Mouse (Mus musculus) forebrain, embryonic 10.5 days (tissue): ENCODE results near the gene Id3. TPM values are rescaled to one million over a fixed set of nuclear protein-coding genes. Genes with fewer than 3 reads are reported as not detected.

ENCODE experiments used
- DNase-seq: peaks from one replicate; pipeline ENCODE4 v3.0.0-alpha.2; 2017; ENCODE audit warnings: low spot score; ENCODE audit errors: extremely low spot score
- H3K27ac ChIP-seq: fragments of 300-500 bp; sonication (generic); 2 replicates; pipeline ENCODE4 v1.5.1; 2016; ENCODE audit warnings: mild to moderate bottlenecking
- H3K27me3 ChIP-seq: fragments of 300-500 bp; sonication (generic); 2 replicates; pipeline ENCODE4 v1.6.1; 2016; ENCODE audit warnings: mild to moderate bottlenecking; ENCODE audit not compliant: poor library complexity, severe bottlenecking
- H3K36me3 ChIP-seq: fragments of 300-500 bp; sonication (generic); replicated peaks from 2 replicates; pipeline ENCODE4 v1.6.1; 2016; ENCODE audit warnings: mild to moderate bottlenecking, moderate library complexity
- H3K4me1 ChIP-seq: fragments of 300-500 bp; sonication (generic); 2 replicates; pipeline ENCODE4 v1.6.1; 2016
- H3K4me3 ChIP-seq: fragments of 300-500 bp; sonication (generic); 2 replicates; pipeline ENCODE4 v1.5.1; 2016; ENCODE audit warnings: mild to moderate bottlenecking, moderate library complexity
- H3K9me3 ChIP-seq: fragments of 300-500 bp; sonication (generic); 2 replicates; pipeline ENCODE4 v1.6.1; 2016; ENCODE audit warnings: mild to moderate bottlenecking, moderate library complexity
- WGBS: fragments of 180-500 bp; shearing (Covaris S2); methylation state at CpG from one replicate; pipeline ENCODE4 v1.1.7; 2016; 5-methylcytosine and 5-hydroxymethylcytosine counted together
- polyA plus RNA-seq: library from polyadenylated mRNA; unstranded; fragments of >200 nt; fragmentation: Nextera tagmentation; extraction: Ambion mirVana; gene quantifications from 2 replicates; pipeline ENCODE4 v1.2.1, GENCODE M21; 2016

Id3 gene
- polyA plus RNA-seq, 1 experiment from 2014 or later: 488 TPM

- 56% methylated on average over 8 of the region's 8 CpGs for WGBS
- Histone ChIP-seq H3K27me3 (peaks cover 11% of the 10 kb centered on the region), H3K4me1 (peaks cover 86% of the 10 kb centered on the region), H3K4me3 (peak overlapping the region; percentile 18; the same call in 1 of the 2 replicates), H3K9me3 (no peaks in the 10 kb centered on the region), H3K36me3 (peaks cover 55% of the 10 kb centered on the region), H3K27ac (peak overlapping the region; percentile 78)
- DNase-seq: no peak
These were observed 33.9 kb downstream of the Id3 start for GRCm38 (mm10) chr4:136177244-136177611.

DNA sequence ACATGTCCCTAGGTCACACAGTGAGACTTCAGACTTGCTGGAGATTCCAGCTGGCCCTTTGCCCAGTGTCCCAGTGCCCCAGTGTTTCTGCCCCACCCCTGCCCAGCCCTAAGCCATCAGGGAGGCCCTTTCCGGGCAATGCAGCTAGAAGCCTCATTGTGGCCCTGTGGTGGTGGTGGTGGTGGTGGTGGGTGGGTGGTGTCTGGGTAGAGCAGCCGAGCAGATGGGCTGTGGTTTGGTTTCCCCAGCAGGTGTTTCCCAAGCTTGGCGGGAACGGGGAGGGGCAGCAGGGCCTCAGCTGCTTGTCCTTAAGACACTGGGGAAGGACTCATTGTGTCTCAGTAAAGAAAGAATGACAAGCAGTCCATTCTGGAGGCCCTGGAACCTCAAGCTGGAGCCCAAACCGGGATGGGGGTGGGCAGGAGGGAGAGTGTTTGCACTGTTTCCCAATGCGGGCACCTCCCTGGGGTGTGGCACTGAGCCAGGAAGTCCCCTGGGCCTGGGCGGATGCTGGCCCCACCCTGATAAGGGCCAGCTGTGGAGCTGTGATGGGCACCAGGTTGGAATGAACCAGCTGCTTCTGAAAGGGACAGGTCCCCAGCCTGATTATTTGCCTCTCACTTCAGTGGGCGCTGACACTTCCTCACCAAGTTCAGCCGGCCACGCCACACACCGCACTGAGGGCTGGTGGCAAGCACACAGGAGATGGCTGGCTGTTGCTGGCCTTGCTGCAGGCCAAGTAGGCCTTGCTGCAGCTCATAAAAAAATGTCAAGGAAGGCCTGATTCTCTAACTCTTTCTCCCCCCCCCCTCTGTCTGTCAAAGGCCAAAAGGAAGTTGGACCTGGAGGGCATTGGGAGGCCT, 34.5 kb downstream of the Id3 start:
- H3K4me1 ChIP-seq: peaks cover 81% of the 10 kb centered on the region
- H3K9me3 ChIP-seq: no peaks in the 10 kb centered on the region
- H3K36me3 ChIP-seq: peaks cover 58% of the 10 kb centered on the region
- peak overlapping the region; percentile 78 for H3K27ac ChIP-seq
- WGBS: 77% methylated on average over 11 of the region's 11 CpGs
- H3K4me3 ChIP-seq: peak overlapping the region; percentile 18
- H3K27me3 ChIP-seq: peaks cover 11% of the 10 kb centered on the region
- no peak for DNase-seq

DNA sequence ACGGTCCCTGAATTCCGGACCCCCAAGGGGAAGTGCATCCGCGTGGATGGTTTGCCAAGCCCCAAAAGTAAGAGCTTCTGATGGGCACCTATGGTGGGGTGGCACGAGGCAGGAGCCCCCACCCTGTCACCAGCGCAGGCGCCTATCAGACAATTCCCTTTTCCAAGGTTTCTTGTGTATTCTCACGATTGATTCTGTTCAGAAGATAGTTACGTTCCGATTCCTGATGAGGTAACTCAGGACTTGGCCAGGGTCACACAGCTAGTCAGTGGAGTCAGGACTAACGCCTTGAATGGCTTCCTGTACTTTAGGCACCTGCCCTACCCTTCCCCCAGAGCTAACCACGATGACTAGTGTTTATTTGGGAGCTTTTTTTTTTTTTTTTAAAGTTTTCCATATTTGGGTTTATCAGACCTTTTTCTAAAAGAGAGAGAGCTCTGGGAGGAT, 35.2 kb downstream of the Id3 start:
- Histone ChIP-seq H3K27me3 (peaks cover 11% of the 10 kb centered on the region), H3K4me1 (peaks cover 74% of the 10 kb centered on the region), H3K4me3 (peak overlapping the region; percentile 18; the same call in 1 of the 2 replicates), H3K27ac (peak overlapping the region; percentile 78), H3K9me3 (no peaks in the 10 kb centered on the region), H3K36me3 (peaks cover 61% of the 10 kb centered on the region)
- no peak for DNase-seq
- 85% methylated on average over 12 of the region's 12 CpGs for WGBS

DNA sequence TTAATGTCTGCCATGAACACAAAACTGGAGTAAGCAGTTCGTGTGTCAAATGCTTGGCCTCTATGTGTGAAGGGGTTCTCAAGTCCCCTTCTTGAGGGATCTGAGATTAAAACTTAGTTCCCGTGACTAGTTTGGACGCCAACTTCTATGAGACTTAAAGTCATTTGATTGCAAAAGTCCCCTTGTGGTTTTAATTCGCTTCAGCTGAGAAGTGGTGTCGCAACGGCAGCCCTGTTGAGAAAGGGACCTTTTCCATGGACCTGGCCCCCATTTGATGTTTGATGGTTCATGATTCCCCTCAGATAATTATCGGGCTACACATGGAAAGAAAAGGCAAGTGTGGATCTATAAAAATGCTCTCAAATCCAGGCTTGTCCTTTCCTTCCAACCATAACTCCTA, 36.2 kb downstream of the Id3 start:
- 92% methylated on average over 7 of the region's 7 CpGs for WGBS
- H3K4me3 ChIP-seq: peak overlapping the region; percentile 45; the same call in 1 of the 2 replicates
- peaks cover 65% of the 10 kb centered on the region for H3K4me1 ChIP-seq
- no peak overlapping the region for H3K27ac ChIP-seq
- H3K9me3 ChIP-seq: no peaks in the 10 kb centered on the region
- no peak for DNase-seq
- H3K27me3 ChIP-seq: peaks cover 11% of the 10 kb centered on the region
- H3K36me3 ChIP-seq: peaks cover 65% of the 10 kb centered on the region

DNA sequence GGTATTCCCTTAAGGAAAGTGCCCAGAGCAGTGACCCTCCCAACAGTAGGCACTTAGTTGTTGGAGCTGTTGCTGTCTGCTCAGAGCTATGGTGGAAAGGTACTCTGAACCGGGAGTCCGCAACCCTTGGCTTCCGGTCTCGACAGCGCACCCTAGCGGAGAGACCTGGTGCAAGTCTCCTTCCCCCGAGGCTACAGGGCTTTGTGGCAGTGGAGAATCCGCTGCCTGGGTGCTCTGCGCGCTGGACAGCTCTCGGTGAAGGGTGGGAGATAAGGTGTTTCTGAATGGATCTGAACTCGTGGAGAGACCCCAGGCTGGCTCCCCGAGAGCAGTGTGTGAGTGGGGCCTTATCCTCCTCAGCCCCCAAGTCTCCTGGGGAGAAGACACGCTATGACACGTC, 36.7 kb downstream of the Id3 start:
- peaks cover 11% of the 10 kb centered on the region for H3K27me3 ChIP-seq
- 2% methylated on average over 15 of the region's 15 CpGs for WGBS
- H3K9me3 ChIP-seq: no peaks in the 10 kb centered on the region
- peaks cover 65% of the 10 kb centered on the region for H3K36me3 ChIP-seq
- peak overlapping the region; percentile 45 for H3K4me3 ChIP-seq
- peak; percentile 88 for DNase-seq
- H3K27ac ChIP-seq: peak overlapping the region; percentile 74
- H3K4me1 ChIP-seq: peaks cover 59% of the 10 kb centered on the region

- Histone ChIP-seq H3K9me3 (no peaks in the 10 kb centered on the region), H3K27me3 (peaks cover 11% of the 10 kb centered on the region), H3K36me3 (peaks cover 67% of the 10 kb centered on the region), H3K4me3 (peak overlapping the region; percentile 45), H3K4me1 (peaks cover 52% of the 10 kb centered on the region), H3K27ac (peak overlapping the region; percentile 74)
- peak; percentile 49 for DNase-seq
- 12% methylated on average over 23 of the region's 23 CpGs for WGBS
These were observed 37.4 kb downstream of the Id3 start for GRCm38 (mm10) chr4:136180408-136181330.

- 22% methylated on average over 12 of the region's 12 CpGs for WGBS
- Histone ChIP-seq H3K4me3 (no peak overlapping the region), H3K27ac (no peak overlapping the region; the same call in 1 of the 2 replicates), H3K4me1 (peaks cover 45% of the 10 kb centered on the region), H3K27me3 (peaks cover 11% of the 10 kb centered on the region), H3K36me3 (peaks cover 67% of the 10 kb centered on the region), H3K9me3 (no peaks in the 10 kb centered on the region)
- no peak for DNase-seq
These were observed 38.1 kb downstream of the Id3 start for GRCm38 (mm10) chr4:136181367-136181766.

DNA sequence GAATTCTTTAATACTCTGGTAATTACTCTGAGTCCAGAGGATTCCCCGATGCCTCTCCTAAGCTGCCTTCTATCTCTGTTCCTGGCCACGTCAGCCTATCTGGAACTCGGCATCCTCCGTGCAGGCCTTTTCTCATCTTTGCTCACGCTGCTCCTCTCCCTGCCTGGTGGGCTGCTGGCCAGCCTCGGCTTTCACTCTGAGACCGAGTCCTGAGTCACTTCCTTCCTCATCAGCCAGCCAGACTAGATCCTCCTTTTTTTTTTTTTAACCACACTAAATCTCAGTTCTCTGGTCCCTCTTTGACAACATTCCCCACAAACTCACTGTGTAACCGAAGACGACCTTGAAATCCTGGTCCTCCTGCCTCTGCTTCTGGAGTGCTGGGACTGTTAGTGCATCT, 42.1 kb downstream of the Id3 start:
- WGBS: 84% methylated on average over 9 of the region's 9 CpGs
- H3K36me3 ChIP-seq: peaks cover 82% of the 10 kb centered on the region
- H3K27me3 ChIP-seq: peaks cover 8% of the 10 kb centered on the region
- DNase-seq: no peak
- H3K9me3 ChIP-seq: no peaks in the 10 kb centered on the region
- H3K4me1 ChIP-seq: peaks cover 12% of the 10 kb centered on the region
- H3K27ac ChIP-seq: no peak overlapping the region
- no peak overlapping the region for H3K4me3 ChIP-seq

DNA sequence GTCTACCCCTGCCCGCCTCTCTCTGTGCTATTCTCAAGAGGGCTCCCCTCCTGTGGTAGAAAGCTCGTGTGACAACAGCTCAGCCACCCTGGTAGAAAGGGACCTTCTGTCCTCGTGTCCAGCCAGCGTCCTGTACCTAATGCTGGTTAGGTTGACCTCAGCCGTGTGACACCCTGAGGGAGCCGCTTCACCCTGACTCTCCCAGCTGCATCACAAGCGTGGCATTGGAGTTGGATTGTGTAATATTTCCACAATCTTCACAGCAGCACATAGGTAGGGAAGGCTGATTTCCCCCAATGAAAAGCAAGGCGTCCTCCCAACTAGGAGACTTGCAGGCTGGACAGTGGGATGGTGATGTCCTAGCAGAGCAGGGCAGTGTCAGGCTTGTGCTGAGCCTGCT, 43.0 kb downstream of the Id3 start:
- no peak for DNase-seq
- Histone ChIP-seq H3K4me1 (peaks cover 2% of the 10 kb centered on the region), H3K27ac (no peak overlapping the region), H3K27me3 (no peaks in the 10 kb centered on the region), H3K36me3 (peaks cover 82% of the 10 kb centered on the region), H3K9me3 (no peaks in the 10 kb centered on the region), H3K4me3 (no peak overlapping the region)
- 86% methylated on average over 8 of the region's 8 CpGs for whole genome bisulfite sequencing

DNA sequence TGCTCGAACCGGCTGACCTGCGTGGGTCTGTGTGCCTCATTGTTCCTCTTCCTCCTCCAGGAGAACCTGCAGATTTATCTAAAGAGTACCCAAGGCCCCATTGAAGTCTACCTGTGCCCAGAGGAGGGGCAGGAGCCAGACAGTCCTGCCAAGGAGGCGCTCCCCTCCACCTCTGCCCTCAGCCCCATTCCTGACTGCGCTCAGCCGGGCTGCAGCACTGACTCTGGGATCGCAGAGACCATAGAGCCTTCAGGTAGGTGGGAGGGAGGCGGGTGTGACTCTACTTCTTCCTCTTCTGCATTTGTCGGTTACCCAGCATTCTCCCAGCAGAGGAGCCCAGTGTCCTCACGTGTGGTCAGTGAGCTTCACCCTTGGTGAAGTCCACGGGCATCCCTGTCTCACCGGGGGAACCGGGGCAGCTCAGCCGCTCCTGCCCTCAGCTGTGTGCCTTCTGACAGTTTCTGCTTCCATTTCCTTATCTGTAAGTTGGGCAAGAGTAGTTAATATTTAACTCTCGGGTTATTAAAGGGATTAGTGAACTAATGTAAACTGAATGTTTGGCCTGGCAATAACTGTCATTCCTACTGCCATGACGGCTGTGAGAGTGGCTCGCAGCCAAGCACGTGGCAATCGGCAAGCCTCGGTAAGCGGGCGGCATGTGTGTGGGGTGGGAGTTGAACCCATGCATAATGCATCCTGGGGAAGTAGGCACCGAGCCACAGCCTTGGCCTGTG, 43.6 kb downstream of the Id3 start:
- H3K27me3 ChIP-seq: no peaks in the 10 kb centered on the region
- DNase-seq: no peak
- H3K4me1 ChIP-seq: no peaks in the 10 kb centered on the region
- no peak overlapping the region for H3K27ac ChIP-seq
- H3K36me3 ChIP-seq: peaks cover 88% of the 10 kb centered on the region
- H3K9me3 ChIP-seq: no peaks in the 10 kb centered on the region
- no peak overlapping the region for H3K4me3 ChIP-seq
- WGBS: 90% methylated on average over 23 of the region's 23 CpGs

GRCm38 (mm10) chr4:136188973-136189737, 45.9 kb downstream of the Id3 start:
- Histone ChIP-seq H3K27ac (no peak overlapping the region), H3K4me1 (no peaks in the 10 kb centered on the region), H3K9me3 (no peaks in the 10 kb centered on the region), H3K36me3 (peaks cover 99% of the 10 kb centered on the region), H3K4me3 (no peak overlapping the region), H3K27me3 (no peaks in the 10 kb centered on the region)
- no peak for DNase-seq
- 81% methylated on average over 6 of the region's 6 CpGs for WGBS

GRCm38 (mm10) chr4:136189912-136190311, 46.6 kb downstream of the Id3 start:
- WGBS: 87% methylated on average over 8 of the region's 8 CpGs
- Histone ChIP-seq H3K4me1 (peaks cover 3% of the 10 kb centered on the region; the same call in 1 of the 2 replicates), H3K4me3 (no peak overlapping the region), H3K9me3 (no peaks in the 10 kb centered on the region), H3K27ac (no peak overlapping the region), H3K27me3 (no peaks in the 10 kb centered on the region), H3K36me3 (peaks cover 100% of the 10 kb centered on the region)
- no peak for DNase-seq
